Mouse (Mus musculus): ENCODE results near the gene Map3k14. TPM values are rescaled to one million over a fixed set of nuclear protein-coding genes. Genes with fewer than 3 reads are reported as not detected.

Map3k14 gene
- total RNA-seq, 2 experiments from 2014 or later, result 2.7 to 3.4 TPM

DNA sequence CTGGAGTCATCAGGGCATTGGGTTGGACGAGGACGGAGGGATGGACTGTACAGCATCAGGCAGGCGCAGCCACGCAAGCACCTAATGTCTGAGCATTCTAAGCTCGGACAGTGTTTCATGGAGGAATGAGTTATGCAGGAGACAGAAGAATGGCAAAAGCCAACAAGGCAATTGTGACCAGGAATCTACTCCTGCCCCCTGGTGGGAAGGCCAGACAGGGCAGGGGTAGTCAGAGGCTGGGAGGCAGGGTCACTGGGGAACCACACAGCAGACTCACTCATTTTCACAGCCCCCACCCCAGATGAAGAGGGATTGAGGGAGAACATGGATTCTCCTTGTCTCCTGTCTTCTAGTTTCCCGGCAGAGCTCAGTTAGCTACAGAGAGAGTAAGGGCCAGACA, 4.7 kb upstream of the Map3k14 start:
- peak; percentile 75 for DNase-seq

- DNase-seq, result no peak
These were observed 2.2 kb upstream of the Map3k14 start for GRCm38 (mm10) chr11:103269426-103269825.

DNA sequence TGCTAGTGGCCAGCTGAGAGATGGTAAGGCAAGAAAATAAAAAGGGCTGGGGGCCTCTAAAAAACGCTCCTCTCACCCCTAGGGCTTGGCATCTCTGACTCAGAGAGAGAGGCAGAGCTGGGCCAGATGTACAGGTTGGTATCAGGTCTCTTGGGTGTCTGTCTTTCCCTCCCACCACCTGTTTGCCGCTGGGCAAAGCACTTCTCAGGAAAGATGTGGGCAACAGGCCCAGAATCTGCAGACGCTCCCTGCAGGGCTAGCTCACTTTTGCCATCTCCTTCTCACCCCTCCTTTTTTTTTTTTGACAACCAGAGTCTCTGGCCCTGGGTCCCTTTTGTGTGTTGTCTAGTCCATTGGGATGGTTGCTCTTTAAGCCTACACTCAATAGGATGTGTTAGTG, 1.6 kb upstream of the Map3k14 start:
- no peak for DNase-seq

GRCm38 (mm10) chr11:103268350-103268749, 1.1 kb upstream of the Map3k14 start:
- no peak for DNase-seq

GRCm38 (mm10) chr11:103266729-103267345, 435 bp downstream of the Map3k14 start:
- DNase-seq, result no peak

GRCm38 (mm10) chr11:103265856-103266255, 1.4 kb downstream of the Map3k14 start:
- no peak for DNase-seq

GRCm38 (mm10) chr11:103265211-103265610, 2.1 kb downstream of the Map3k14 start:
- no peak for DNase-seq

DNA sequence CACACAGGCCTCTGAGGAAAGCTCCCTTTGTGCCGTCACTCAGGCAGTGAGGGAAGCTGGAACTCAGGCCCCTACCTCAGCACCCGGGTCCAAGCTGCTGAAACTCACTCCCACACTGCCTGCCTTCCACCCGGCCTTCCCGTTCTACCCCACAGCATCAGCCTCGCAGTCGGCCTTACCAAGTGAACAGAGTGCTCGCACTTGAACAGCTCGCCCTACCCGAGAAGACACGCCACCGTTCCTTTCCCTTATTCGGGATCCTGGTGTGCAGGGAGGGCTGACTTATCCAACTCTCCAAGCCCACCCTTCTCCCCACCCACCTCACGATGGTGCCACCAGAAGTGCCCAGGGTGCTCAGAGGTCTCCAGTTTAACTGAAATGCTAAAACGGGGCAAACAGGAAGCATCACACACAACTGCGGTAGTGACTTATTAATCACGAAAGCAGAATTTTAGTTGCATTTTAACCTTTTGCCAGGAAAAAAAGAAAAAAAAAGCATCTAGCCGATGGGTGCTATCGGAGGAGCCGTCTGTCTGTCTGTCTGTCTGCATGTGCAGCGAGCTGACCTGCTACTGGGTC, 2.8 kb downstream of the Map3k14 start:
- DNase-seq, result no peak

DNA sequence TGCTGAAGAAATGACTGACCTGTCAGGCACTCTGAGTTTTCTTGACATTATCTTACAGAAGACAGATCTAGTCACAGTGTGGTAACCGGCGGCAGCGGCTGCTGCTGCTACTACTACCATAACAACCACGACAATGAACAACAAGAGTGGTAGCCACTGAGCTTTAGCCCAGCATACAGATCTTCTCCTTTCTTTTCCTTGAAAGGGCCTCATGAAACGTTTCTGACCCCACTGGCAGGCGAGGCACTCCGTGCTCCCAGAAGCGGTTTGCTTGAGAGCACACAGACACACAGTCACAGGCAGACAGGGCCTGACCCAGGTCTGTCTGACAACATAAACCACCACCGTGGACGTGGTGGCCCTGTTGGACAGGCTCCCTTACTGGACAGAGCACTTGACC, 3.7 kb downstream of the Map3k14 start:
- no peak for DNase-seq

DNA sequence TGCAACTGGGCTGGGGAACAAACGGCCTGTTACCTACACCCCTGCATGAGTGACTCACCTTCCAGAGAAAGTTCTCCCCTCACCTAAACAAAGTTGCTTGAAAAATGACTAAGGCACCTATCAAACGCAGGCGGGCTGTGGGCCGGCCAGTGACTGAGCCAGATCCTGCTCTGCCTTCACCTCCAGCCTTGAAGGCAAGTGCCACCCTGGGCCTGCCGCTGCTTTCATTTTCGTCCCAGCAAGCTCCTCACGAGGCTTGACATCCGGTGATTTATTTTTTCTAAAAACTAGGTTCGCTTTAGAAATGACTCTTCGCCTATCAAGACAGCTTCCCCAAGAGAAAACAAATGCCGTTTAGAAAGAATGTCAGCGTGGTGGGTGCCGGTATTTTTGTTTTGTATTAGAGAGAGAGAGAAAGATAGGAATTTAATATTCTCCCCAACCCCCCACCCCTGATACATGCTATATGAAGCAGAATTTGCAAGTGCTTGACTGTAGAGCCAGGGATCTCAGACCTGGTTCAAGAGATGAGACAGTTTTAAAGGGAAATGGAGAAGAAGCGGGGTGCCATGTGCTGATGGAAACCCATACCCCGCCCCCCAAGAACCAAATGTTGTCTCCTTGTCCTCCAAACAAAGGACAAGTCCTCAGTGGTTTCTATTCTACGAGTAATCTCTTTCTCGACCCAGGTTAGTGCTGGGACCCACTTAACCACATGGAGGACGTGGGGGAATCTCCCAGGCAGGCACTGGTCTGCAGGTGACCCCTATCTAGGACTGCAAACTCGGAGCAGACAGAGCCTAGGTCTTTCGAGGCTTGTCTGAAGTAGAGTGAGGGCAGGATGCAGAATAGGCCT, 4.6 kb downstream of the Map3k14 start:
- DNase-seq, result no peak

- peak; percentile 67 for DNase-seq
These were observed 5.4 kb downstream of the Map3k14 start for GRCm38 (mm10) chr11:103261671-103262411.

- no peak for DNase-seq
These were observed 6.6 kb downstream of the Map3k14 start for GRCm38 (mm10) chr11:103260515-103261192.

- DNase-seq, result no peak
These were observed 7.2 kb downstream of the Map3k14 start for GRCm38 (mm10) chr11:103260034-103260433.

DNA sequence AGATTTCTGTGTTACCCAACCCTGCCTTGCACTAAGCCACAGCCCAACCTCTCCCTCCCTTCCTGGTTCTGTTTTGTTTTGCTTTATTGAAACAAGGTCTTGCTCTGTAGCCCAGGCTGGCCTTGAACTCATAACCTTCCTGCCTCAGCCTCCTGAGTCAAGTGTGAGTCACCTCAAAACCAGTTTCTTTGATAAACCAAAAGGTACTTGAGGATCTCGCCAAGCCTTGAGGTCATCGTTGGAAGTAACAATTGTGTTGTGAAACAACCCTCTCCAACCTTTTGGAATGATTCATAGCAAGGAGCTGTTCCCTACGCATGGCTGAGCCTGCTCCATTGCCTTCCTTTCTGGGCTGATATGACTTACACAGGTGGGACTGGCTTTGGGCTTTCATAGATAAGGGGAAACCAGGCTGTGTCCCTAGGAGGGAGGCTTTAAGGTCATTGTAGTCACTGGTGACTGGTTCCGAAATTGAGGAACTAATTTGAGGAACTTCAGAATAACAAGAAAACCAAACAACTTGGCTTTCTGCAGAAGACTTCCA, 9.3 kb downstream of the Map3k14 start:
- DNase-seq, result no peak

- no peak for DNase-seq
These were observed 13.7 kb downstream of the Map3k14 start for GRCm38 (mm10) chr11:103253605-103254004.

DNA sequence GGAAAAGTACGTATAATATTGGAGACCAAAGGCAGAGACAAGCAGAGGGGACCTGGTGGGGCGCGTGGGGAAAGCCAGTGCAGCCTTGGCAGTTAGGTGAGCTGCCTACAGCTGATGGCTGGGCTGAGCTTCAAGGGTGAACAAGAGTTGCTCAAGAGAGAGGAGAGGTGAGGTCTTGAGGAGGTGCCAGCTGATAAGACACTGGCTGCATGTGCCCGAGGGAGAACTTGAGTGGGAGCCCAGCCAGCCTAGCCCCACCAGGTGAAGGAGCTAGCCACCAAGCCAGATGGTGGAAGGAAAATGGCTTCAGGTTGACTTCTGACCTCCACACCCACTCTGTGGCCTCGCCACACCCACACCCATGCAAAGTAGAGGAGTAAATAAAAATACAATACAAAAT, 14.9 kb downstream of the Map3k14 start:
- no peak for DNase-seq

DNA sequence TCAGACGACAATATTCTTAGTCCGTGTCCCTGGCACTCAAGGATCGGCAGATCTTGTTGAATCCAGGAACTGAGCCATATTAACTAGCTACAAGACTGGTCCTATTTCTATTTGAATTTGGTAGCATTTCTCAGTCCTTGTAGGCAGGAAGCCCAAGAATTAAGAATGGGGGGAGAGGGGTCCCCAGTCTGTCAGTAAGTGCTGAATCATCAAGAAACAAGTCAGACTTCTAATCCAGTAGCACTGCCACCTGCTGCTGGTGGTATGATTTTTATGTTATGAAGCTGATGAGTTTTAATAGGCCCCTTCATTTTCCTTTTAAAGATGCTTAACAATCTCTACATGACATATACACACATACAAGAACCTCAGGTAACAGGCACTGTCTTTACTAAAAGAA, 16.9 kb downstream of the Map3k14 start:
- no peak for DNase-seq

- no peak for DNase-seq
These were observed 17.8 kb downstream of the Map3k14 start for GRCm38 (mm10) chr11:103249509-103249908.

DNA sequence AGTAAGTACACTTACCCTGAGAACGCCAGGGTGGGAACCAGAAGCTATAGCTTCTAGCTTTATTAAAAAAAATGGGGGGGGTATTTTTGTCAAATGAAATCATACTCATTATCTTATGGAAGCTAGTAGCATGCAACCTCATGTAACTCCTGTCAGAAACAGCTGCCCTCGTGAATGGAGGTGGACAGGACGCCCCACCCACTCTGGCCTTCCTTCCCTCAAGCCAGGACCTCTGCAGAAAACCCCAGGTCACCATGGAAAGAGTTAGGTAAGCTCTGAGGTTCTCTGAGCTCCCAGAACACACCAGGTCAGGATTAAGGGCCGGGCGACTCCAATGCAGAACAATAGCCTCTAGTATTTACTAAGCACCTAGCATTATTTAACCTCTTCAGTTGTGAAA, 18.4 kb downstream of the Map3k14 start:
- DNase-seq, result no peak

DNA sequence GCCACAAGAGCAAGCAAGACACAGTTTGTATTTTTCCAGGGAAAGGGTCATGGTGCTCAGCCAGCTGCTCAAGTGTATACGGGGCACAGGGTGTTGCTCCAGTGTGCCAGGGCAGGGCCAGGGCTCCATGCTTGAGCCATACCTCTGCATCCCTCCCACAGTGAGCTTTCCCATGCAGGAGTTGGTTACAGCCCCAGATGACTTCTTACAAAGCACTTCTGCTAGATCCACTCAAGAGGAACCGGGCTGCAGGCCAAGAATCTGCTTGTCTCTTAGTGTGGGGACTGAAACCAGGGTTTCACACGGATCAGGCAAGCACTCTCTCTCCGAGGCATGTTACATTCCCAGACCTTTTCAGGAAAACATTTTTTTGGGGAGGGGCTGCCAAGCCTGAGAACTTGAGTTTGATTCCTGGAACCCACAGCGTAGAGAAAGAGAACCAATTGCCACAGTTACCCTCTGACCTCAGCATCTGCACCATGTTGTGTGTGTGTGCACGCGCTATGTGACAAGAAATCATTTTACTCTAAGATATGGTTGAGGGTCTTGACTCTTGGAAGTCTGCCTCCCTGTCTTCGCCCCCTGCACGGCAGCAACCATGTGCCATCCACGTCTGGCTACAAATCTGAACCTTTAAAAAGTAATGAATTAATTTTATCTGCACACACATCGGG, 19.6 kb downstream of the Map3k14 start:
- DNase-seq, result peak; percentile 90

DNA sequence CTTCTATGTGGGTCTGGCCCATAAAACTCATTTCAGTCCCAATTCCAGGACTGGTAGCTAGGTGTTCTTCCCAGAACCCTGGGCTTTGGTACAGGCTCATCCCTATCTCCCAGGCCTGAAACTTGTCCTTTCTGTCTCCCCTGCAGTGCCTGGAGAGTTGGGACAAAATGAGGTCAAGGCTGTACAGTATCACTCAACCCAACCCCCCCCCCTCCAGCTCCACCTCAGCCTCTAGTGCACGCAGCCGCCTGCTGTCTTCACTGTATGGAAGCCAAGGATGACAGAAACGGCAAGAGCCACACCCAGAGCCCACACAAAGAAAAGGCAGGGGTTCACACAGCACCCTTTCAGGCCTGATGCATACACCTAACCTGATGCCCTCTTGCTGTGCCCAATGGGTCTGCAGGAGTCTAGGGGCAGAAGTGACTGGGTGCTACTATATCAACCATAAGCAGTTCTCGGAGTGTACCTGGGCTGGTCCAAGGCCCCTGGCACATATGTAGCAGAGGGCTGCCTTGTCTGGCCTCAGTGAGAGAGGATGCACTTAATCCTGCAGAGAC, 20.5 kb downstream of the Map3k14 start:
- DNase-seq, result no peak

Data from heart, postnatal 4 days (tissue).